Mouse (Mus musculus): ENCODE results near the gene Prpf8.

Prpf8 gene

DNA sequence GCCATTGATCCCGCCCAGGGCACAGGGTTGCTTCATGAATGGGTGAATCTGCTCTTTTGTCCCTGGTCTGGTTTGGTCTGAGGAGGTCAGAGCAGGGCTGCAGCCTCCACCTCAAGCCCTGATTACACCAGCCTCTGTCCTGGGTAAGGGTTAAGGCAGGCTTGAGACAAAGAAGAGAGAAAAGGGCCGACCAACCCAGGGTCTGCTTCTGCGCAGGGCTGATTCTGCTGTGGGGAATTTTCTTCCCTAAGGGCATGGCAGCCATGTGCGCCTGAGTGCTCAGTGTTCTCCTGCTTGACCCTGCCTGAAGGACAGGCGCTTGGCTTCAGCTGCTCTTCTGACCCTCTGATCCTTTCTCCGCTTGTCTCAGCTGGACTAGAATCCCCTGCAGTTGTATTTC is 70.5 kb downstream of the Prpf8 start:
- DNase-seq (ENCODE audit: low spot score in 2 of 2), result no peak

DNA sequence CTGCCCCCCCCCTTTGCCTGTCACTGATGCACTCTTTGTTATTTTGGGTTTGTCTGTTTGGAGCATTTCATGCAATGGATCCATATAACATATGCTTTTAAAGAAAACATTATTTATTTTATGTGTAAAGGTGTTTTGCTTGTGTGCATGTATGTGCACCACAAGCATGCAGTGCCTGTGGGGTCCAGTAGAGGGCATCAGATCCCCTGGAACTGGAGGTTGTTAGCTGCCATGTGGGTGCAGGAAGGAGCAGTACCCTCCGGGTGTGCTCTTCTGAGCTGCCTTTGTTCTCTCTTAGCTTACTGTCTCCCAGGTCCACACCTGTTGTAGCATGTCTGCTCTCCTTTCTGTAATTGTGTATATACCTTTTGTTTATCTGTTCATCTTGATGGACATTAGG is 71.5 kb downstream of the Prpf8 start:
- DNase-seq (ENCODE audit: low spot score in 2 of 2), result peak in 1 of 2 experiments; percentile 53

Measured in thymus, postnatal 10 days (tissue).